Mouse (Mus musculus): ENCODE measurements around the gene Gprc5d. TPM values are rescaled to one million over a fixed set of nuclear protein-coding genes. Genes with fewer than 3 reads are reported as not detected.

Gprc5d gene
- total RNA-seq, 2 experiments from 2014 or later: not detected

- no peak for DNase-seq
Observed at GRCm38 (mm10) chr6:135135735-135136134, 17.7 kb upstream of the Gprc5d start.

DNA sequence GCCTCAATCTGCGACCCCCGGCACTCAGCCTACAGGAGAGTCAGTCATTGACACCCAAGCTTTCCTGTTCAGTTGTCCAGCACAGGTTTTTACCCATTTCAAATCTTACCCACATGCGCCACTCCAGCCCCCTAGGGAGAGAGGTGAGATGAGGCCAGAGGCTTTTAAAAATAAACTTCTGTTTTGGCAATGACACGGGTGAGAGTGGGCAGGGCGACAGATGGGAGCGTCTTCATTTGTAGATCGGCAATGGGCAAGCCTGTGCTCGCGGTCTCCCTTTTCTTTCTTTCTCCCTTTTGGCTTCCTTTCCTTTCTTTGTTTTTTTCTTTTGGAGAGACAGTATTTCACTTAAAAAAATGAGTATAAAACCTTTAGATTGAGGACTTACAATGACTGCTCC is 15.4 kb upstream of the Gprc5d start:
- DNase-seq: no peak

DNA sequence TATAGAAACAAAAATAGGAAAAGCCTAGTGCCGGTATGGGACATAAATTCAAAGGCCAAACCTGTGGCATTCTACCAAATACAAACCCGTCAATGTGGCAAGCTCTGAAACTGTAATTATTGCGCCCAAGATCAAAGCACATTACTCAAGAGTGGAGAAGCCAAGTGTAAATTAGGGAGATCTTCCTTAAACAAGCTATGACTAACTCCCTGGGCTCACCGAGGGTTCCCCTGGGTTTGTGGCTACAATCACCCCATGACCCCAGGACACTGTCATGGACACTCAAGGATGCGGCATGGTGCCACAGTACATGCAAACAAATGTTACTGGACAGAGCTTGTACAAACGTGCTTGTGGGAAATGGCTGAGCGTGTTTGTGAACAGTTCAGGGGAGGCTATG is 15.0 kb upstream of the Gprc5d start:
- no peak for DNase-seq

DNA sequence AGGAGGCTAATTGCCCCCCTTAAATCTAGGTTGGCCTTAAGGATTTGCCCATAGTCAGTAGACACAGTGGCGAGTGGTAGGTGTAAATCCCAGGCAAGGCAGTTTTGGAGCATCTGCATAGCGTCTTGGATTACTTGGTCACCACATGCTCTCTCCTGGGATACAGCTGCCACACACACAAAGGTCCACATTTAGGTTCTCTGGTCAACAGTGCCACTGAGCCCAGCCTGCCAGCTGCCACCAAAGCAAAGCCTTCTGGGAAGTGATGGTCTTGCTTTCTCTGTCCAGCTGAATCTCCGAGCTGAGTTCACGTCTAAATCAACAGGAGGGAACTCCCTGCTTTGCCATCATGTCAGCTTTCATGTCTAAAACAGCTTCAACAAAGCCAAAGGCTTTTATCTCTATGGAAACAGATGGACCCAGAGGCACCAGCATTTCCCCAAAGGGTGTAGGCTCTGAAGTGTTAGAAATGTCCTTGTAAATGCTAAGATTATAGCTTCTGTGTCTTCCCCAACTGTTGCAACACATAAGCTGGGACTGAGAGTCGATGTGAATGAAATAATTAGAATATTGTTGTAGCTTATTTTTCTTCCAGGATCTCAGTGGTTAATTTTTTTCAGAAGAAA is 6.8 kb upstream of the Gprc5d start:
- no peak for DNase-seq

DNA sequence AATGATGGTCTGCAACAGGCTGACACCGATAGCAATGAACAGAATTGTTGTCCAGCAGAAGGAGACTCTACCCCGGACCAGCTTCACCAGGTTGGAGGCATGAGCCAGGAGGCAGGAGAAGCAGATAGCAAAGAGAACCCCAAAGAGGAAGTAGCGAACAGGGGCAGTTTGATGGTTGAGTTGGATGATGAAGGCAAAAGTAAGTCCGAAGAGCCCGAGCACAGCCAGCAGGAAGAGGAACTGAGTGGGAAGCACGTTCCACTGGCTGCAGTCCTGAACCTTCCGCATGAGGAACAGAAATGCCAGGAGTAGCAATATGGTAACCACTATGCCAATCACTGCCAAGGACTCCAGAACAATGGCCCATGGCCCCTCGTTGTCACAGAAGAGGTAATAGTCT is 1.6 kb downstream of the Gprc5d start:
- DNase-seq: no peak

DNA sequence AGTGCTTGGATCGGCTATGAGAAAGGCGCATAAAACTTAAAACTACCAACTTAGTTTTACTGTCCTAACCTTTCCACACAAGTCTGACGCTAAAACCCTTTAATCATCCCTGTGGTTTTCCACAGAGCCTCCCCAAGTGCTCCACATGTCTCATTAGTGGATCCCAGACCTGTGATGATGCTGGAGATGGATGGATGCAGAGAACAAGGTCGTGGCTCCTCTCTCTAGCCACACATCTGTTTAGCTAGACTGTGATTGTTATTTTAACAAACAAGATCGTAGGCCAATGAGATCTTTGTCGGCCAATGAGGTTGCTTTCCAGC is 5.0 kb downstream of the Gprc5d start:
- no peak for DNase-seq

DNA sequence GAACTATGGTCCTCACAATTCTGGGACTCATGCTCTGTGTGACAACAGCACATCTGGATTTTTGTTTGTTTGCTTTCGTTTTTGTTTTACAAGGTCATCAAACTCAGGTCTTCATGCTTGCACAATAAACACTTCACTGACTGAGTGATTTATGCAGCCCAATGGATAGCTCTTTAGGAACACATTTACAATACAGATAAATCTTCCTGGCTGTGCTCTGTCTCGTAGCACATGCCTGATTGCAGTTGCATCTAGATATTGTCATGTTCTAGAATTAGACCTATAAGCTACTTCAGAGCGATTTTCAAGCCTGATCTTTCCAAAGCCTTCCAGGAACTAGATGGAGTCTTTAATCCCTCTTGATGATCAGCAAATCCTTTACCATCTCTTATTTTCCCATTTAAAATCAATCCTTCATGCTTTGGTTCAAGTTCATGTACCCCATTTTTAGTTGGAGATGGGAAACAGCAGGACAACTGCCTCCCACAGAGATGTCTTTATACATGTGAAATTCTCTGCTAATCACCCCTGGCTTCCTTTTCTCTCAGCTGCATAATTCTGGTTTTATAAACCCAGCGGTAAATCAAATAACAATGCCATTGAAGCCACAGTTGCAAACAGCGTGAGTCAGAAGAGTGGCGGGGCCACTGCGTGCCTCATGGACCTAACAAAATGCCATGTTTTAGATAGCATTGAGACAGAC is 5.5 kb downstream of the Gprc5d start:
- no peak for DNase-seq

DNA sequence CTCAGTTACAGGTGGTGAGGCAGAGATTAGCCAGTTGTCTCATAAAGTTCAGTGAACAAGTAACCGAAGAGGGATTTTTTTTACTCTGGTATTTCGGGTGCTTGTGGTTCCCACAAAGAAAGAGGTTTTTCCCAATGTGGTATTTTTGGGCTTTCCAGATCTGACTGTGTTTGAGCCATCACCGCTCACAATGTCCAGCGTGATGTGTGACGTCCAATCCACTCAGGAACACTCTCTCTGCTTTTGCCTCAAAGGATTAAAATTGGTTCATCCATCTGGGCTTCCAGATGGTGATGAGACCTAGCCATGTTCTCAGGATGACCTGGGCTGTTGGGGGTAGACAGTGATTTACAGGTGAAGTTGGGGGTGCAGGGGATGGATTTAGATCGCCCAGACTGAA is 11.1 kb downstream of the Gprc5d start:
- no peak for DNase-seq

GRCm38 (mm10) chr6:135102736-135103303 is 15.3 kb downstream of the Gprc5d start:
- DNase-seq: no peak

GRCm38 (mm10) chr6:135100787-135101472 is 17.2 kb downstream of the Gprc5d start:
- DNase-seq: no peak

GRCm38 (mm10) chr6:135092798-135093470 is 25.1 kb downstream of the Gprc5d start:
- DNase-seq: no peak

- DNase-seq: no peak
Observed at GRCm38 (mm10) chr6:135090661-135091060, 27.4 kb downstream of the Gprc5d start.

DNA sequence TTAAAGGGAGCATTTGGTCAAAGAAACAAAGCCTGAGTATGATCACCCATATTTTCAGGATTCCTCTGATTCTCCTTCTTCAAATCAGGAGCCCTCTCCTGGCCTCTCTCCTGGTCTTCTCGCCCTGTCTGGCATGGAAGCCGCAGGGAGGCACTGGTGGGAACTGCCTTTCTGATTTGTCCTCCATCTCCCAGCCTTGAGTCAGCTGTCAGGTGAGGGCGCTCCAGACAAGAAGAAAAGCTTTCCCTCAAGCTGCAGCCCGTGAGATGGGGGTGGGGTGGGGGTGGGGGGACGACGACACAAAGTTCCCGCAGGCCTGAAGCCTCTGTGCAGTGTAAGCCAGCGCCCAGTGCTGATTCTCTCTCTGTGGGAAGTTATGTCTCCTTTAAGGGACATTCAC is 28.3 kb downstream of the Gprc5d start:
- peak; percentile 22 for DNase-seq

- DNase-seq: peak; percentile 85
Observed at GRCm38 (mm10) chr6:135087721-135088451, 30.2 kb downstream of the Gprc5d start.

DNA sequence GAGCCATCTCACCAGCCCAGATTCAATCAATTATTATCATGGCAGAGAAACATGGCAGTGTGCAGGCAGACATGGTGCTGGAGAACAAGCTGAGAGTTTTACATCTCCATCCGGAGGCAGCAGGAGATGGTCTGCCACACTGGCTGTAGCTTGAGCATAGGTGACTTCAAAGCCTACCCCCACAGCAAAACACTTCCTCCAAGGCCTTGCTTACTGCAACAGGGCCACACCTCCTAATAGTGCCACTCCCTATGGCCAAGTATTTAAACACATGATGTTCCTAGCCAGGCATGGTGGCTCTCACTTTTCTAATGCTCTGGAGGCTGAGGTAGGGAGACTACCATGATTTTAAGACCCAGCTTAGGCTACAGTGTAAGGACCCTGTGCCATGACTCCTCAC is 32.4 kb downstream of the Gprc5d start:
- DNase-seq: no peak

GRCm38 (mm10) chr6:135083991-135084502 is 34.0 kb downstream of the Gprc5d start:
- DNase-seq: no peak

DNA sequence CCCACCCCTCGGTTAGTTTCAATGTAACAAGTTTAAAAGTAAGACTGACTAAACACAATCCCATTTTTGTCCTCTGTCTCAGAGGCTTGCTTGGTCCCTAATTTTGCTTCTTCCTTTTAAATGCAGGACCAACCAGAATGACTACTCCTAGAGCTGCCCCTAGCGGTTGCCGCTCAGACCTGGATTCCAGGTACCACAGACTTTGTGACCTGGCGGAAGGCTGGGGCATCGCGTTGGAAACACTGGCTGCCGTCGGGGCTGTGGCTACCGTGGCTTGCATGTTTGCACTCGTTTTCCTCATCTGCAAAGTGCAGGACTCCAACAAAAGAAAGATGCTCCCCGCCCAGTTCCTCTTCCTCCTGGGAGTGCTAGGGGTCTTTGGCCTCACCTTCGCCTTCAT is 39.7 kb downstream of the Gprc5d start:
- no peak for DNase-seq

DNA sequence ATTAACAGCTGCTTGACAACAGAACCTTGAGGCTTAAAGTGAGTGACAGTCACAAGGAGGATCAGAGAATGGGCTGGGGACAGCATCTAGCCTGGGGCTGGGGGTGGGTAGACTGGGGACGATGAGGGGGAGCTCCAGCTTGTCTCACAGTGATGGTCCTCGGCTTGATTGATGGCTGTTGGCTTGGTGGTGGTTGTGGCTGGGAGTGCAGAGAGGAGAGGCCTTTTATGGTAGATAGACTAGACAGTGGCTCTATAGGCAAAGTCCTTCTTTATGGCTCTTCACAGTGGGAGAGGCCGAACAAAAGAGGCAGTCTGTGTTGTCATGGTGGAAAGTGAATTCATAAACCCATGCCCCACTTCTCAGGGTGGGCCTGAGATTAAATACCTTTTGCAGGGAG is 41.9 kb downstream of the Gprc5d start:
- DNase-seq: no peak

GRCm38 (mm10) chr6:135074405-135074947 is 43.6 kb downstream of the Gprc5d start:
- DNase-seq: no peak

DNA sequence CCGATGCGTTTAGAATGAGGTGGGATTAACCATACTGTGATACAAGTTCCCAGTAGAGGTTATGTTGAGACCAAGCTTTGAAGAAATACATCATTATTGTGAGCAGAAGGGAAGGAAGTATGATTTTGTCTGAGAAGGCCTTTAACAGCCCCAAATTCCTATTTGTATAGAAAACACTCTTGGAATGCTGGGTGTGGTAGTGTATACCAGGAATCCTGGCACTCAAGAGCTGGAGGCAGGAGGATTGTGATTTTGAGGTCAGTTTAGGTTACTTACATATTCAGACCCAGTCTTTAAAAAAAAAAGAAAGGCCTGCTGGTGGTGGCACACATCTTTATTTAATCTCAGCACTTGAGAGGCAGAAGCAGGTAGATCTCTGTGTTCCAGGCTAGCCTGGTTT is 47.7 kb downstream of the Gprc5d start:
- DNase-seq: no peak

DNA sequence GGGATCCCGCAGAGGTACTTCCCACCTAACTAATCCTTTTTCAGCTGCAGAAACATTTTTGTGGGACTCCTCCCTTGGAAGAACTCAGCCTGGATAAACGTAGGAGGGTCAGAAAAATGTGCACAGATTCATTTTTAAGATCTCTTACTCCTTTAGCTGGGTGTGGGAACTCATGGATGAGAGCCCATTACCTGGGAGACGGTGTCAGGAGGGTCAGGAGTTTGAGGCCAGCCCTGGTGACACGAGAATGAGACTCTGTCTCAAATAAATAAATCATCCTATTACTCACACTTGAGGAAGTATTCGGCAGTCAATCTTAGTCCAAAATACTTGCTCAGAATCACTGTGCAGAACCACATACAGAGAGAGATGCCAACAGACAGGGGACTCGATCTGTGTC is 48.2 kb downstream of the Gprc5d start:
- no peak for DNase-seq

DNA sequence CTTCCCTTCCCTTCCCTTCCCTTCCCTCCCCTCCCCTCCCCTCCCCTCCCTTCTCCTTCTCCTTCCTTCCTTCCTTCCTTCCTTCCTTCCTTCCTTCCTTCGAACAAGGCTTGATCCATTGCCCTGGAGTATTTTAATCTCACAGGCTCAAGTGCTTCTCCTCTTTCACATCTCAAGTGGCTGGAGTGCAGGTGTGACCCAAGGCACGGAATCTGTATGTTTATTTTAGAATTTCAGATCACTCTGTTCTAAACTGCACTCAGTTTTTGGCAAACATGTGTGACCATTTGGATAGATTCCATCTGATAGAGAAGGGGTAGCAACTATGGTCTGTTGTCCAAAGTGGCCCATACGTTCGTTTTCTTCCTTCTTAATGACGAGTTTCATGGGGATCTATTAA is 49.9 kb downstream of the Gprc5d start:
- DNase-seq: no peak
